Mouse (Mus musculus) hindbrain, embryonic 11.5 days (tissue): ENCODE results near the gene Lgals3bp. TPM values are rescaled to one million over a fixed set of nuclear protein-coding genes. Genes with fewer than 3 reads are reported as not detected.
A peak's percentile ranks its signal among the peaks of the same experiment; 100 is the strongest.

ENCODE experiments used
- ATAC-seq: fragments of 200-750 bp; cut with Nextera tagmentation; 2 replicates; pipeline ENCODE4 v1.8.0; 2017; ENCODE audit warnings: mild to moderate bottlenecking, moderate TSS enrichment, moderate library complexity; ENCODE audit not compliant: low FRiP score
- DNase-seq: peaks from one replicate; pipeline ENCODE4 v3.0.0-alpha.2; 2015; ENCODE audit warnings: low spot score
- H3K27ac ChIP-seq: fragments of 300-500 bp; sonication (generic); 2 replicates; pipeline ENCODE4 v1.5.1; 2014; ENCODE audit warnings: mild to moderate bottlenecking, low read depth, low read length
- H3K27me3 ChIP-seq: fragments of 300-500 bp; sonication (generic); 2 replicates; pipeline ENCODE4 v1.6.1; 2014; ENCODE audit warnings: mild to moderate bottlenecking, low read length, moderate library complexity, mixed read lengths; ENCODE audit not compliant: control insufficient read depth, insufficient read depth
- H3K36me3 ChIP-seq: fragments of 300-500 bp; sonication (generic); 2 replicates; pipeline ENCODE4 v1.6.1; 2014; ENCODE audit warnings: mild to moderate bottlenecking, low read length, moderate library complexity, mixed read lengths; ENCODE audit not compliant: control insufficient read depth, insufficient read depth
- H3K4me1 ChIP-seq: fragments of 300-500 bp; sonication (generic); replicated peaks from 2 replicates; pipeline ENCODE4 v1.6.1; 2014; ENCODE audit warnings: low read length, mixed read lengths; ENCODE audit not compliant: control insufficient read depth, insufficient read depth
- H3K4me2 ChIP-seq: fragments of 300-500 bp; sonication (generic); replicated peaks from 2 replicates; pipeline ENCODE4 v1.6.1; 2014; ENCODE audit warnings: mild to moderate bottlenecking, low read depth, low read length
- H3K4me3 ChIP-seq: fragments of 300-500 bp; sonication (generic); 2 replicates; pipeline ENCODE4 v1.5.1; 2014; ENCODE audit warnings: low read depth, low read length
- H3K9ac ChIP-seq: fragments of 300-500 bp; sonication (generic); 2 replicates; pipeline ENCODE4 v1.6.1; 2014; ENCODE audit warnings: low read depth, low read length
- H3K9me3 ChIP-seq: fragments of 300-500 bp; sonication (generic); 2 replicates; pipeline ENCODE4 v1.6.1; 2016; ENCODE audit warnings: low read length; ENCODE audit not compliant: control insufficient read depth
- WGBS: fragments of 180-500 bp; shearing (Covaris S2); extraction: QIAGEN DNeasy Blood & Tissue Kit; methylation state at CpG from one replicate; pipeline ENCODE4 v1.1.7; 2014; 5-methylcytosine and 5-hydroxymethylcytosine counted together
- polyA plus RNA-seq: library from polyadenylated mRNA; unstranded; fragments of >200 nt; fragmentation: Nextera tagmentation; extraction: Ambion mirVana; gene quantifications from 2 replicates; pipeline ENCODE4 v1.2.1, GENCODE M21; 2014

The Lgals3bp gene
- polyA plus RNA-seq, 1 experiment from 2014 or later: 2.7 TPM

DNA sequence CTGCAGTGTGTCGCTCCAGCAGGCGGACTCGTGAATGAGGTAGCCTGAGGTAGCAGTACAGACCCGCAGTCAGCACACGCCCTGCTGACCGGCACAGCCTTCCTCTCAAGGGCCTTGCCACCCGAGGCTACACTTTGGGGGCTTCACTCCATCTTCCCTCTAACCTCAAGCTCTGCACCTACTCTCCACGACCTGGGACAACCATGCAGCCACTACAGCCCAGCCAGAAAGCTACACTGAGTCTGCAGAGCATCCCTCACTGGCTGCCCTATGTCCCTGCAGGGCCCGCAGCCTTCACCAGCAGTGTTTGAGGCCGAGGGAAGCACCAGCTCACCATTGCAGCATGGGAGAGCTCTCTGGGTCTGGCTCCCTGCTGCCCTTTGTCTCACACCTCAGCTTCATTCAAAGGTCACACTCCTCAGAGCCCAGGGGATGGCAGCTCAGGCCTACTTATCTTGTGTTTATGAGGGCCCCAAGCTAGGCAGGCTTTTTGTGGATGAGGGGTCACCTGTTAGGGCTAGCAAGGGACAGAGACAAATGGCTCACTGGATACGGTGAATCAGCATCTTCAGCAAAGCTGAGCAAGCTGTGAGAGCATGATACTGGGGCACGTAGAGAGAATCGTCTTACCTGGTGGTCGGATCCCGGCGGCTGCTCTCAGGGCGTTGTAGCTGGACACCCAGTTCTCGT lies 6.3 kb upstream of the Lgals3bp start:
- Histone ChIP-seq H3K9me3 (no peaks in the 10 kb centered on the region), H3K36me3 (0 out of 2 replicates have a peak, but pooled peaks cover 5% of the 10 kb centered on the region), H3K9ac (no peak overlapping the region), H3K4me3 (no peak overlapping the region), H3K4me2 (no peak overlapping the region), H3K27ac (no peak overlapping the region), H3K27me3 (no peaks in the 10 kb centered on the region), H3K4me1 (no peaks in the 10 kb centered on the region)
- DNase-seq (no peak), ATAC-seq (no peak)
- WGBS: 88% methylated on average over 18 of the region's 18 CpGs

DNA sequence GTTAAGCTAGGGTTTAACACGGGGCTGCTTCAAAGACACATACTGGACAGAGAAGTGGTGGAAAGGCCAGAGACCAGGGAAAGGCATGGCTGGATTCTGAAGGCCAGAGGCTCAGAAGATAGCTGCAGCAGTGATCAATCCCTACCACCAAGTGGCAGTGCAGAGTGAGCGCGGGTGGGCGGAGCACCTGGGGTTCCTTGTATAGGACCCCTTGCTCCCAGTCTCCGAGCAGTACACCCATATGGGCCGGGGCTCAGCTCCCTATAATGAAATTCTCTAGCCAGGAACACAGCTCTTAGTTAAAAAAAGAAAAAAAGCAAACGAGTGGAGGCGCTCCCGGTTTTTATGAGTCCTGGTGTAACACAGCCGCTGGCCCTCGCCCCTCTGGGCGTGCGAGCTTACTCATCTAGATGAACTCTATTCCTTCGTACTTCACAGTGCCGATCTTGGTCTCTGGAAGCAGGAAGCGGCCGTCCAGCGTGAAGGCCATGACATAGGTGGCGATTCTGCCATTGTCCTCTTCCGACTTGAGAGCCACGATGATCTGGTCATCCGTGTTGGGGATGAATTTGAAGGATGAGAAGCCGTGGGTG lies 5.5 kb upstream of the Lgals3bp start:
- Histone ChIP-seq H3K4me1 (no peaks in the 10 kb centered on the region), H3K4me2 (no peak overlapping the region), H3K27me3 (no peaks in the 10 kb centered on the region), H3K27ac (no peak overlapping the region), H3K9me3 (no peaks in the 10 kb centered on the region), H3K36me3 (0 out of 2 replicates have a peak, but pooled peaks cover 5% of the 10 kb centered on the region), H3K9ac (no peak overlapping the region), H3K4me3 (no peak overlapping the region)
- DNase-seq (no peak), ATAC-seq (no peak)
- WGBS: 80% methylated on average over 23 of the region's 23 CpGs

DNA sequence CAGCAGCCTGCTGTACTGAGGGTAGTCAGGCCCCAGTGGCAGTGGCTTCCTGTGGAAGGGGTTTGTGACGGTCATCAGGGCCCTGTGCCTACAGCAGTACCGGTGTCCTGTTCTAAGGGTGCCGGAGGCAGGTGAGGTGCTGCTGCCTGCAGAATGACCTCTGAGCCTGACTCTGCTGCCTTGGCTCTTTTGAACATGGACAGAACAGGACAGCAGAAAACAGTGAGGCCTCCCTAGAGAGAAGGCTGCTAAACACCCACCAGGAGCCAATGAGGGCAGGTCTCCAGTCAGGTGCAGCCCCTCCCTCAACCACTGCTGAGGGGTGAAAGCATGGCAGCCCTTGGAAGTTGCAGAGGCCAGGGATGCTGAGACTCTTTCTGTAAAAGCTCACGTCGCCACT lies 4.6 kb upstream of the Lgals3bp start:
- Histone ChIP-seq H3K9me3 (no peaks in the 10 kb centered on the region), H3K4me2 (no peak overlapping the region), H3K27ac (no peak overlapping the region), H3K4me3 (no peak overlapping the region), H3K4me1 (no peaks in the 10 kb centered on the region), H3K9ac (no peak overlapping the region; the same call in 1 of the 2 replicates), H3K36me3 (0 out of 2 replicates have a peak, but pooled peaks cover 5% of the 10 kb centered on the region), H3K27me3 (no peaks in the 10 kb centered on the region)
- WGBS: 89% methylated on average over 5 of the region's 5 CpGs
- DNase-seq (no peak), ATAC-seq (no peak)

DNA sequence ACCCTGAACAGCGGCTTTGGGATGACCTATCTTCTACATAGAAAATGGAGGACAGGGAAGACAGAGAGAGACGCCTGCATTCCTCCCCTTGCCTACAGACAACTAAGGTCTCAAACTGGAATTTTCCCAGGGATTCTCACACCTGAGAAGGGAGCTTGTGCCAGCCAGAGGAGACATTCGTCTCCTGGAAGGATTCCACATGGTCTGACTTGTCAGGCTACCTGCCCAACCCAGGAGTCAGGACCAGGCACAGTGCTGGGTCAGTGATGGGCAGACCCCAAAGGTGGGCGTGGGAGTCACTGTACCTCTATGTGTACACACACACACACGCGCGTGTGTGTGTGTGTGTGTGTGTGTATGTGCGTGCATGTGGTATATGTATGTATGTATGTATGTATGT lies 3.4 kb upstream of the Lgals3bp start:
- Histone ChIP-seq H3K27me3 (no peaks in the 10 kb centered on the region), H3K27ac (no peak overlapping the region), H3K36me3 (0 out of 2 replicates have a peak, but pooled peaks cover 5% of the 10 kb centered on the region), H3K4me2 (no peak overlapping the region), H3K9me3 (no peaks in the 10 kb centered on the region), H3K9ac (no peak overlapping the region), H3K4me3 (no peak overlapping the region), H3K4me1 (no peaks in the 10 kb centered on the region)
- no peak for DNase-seq
- whole genome bisulfite sequencing: 95% methylated on average over 8 of the region's 8 CpGs
- no peak for ATAC-seq

DNA sequence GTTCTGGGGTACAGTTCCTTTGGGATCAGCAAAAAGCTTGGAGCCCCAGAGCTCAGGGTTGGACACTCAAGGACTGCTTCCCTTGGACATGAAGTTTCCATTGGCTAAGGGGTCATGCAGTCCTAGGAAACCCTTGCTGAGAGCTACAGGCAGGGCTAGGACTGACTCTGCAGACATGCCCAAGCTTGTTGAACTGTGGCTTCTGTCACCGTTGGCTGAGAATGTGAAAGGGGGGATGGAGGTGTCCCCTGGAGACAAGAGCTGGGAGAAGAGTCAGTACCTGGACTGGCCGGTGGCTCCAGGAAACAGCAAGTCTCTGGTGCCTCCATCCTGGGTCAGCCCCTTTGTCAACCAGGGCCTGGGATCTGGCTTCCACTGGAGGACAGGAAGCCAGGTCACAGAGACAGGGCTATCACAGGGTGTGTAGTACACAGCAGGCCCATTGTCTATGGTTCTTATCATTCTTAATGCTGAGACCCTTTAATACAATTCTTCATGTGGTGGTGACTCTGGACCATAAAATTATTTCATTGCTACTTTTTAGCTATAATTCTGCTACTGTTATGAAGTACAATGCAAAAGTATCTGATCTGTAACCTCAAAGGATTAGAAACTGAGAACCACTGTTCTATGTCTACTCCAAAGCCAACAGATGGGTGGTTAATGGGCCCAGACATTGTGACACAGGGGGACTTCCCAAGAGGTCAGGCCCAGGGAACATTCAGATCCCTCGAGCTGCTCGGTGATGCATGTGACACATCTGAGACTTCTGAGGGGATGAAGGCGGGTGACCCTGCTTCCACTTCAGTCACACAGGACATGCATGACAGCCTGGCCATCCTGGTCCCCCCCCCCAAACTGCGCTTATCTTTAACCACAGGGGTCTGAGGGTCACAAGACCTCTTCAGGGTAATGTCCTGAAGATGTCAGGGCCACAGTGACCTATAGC lies 2.3 kb upstream of the Lgals3bp start:
- Histone ChIP-seq H3K36me3 (0 out of 2 replicates have a peak, but pooled peaks cover 5% of the 10 kb centered on the region), H3K27me3 (no peaks in the 10 kb centered on the region), H3K9me3 (no peaks in the 10 kb centered on the region), H3K4me3 (no peak overlapping the region), H3K9ac (no peak overlapping the region), H3K4me2 (no peak overlapping the region), H3K4me1 (no peaks in the 10 kb centered on the region), H3K27ac (no peak overlapping the region)
- DNase-seq: no peak
- no peak for ATAC-seq
- 70% methylated on average over 6 of the region's 6 CpGs for WGBS

DNA sequence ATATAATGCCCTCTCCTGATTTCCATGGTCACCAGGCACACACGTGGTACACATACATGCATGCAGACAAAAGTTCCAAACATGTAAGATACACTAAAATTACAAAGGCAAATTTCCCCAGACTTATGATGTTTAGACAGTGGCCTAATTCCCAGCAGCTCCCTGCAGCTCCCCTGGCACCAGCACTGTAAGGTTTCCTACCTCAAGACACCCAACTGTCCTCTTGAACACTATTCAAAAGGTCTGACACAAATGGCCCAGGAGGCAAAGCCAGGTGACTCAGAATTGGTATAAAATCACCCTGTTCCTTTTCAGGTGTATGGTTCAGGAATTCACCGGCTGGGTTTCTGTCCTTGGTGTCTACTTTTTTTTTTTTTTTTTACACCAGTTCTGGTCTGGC lies 1.3 kb upstream of the Lgals3bp start:
- no peak overlapping the region for H3K27ac ChIP-seq
- WGBS: 88% methylated on average over 2 of the region's 2 CpGs
- H3K9me3 ChIP-seq: no peaks in the 10 kb centered on the region
- H3K36me3 ChIP-seq: 0 out of 2 replicates have a peak, but pooled peaks cover 5% of the 10 kb centered on the region
- no peak overlapping the region for H3K4me3 ChIP-seq
- ATAC-seq: no peak
- H3K9ac ChIP-seq: no peak overlapping the region
- no peaks in the 10 kb centered on the region for H3K4me1 ChIP-seq
- H3K4me2 ChIP-seq: no peak overlapping the region
- DNase-seq: no peak
- H3K27me3 ChIP-seq: no peaks in the 10 kb centered on the region

DNA sequence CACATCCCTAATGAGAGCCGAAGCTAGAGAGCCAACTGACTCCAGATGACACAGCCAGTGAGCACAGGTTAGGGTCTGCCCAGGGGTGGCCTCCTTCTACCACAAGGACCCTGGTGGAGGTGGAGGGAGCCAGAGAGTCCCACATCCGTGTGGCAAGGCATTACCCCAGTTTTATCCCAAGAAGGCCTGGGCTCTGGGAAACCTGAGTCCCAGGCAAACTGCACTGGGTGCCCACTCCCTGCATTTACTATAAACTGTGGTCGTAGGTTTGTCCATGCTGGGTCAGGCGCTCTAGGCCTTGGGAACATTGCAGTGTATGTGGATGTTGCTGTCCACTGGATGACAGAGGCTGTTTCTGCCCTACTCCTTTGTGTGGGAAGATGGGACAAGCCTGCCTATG lies 697 bp downstream of the Lgals3bp start:
- WGBS: 83% methylated on average over 4 of the region's 4 CpGs
- Histone ChIP-seq H3K27me3 (no peaks in the 10 kb centered on the region), H3K4me3 (no peak overlapping the region), H3K9me3 (no peaks in the 10 kb centered on the region), H3K4me2 (no peak overlapping the region), H3K9ac (no peak overlapping the region), H3K27ac (no peak overlapping the region), H3K36me3 (no peaks in the 10 kb centered on the region), H3K4me1 (no peaks in the 10 kb centered on the region)
- no peak for ATAC-seq
- no peak for DNase-seq

DNA sequence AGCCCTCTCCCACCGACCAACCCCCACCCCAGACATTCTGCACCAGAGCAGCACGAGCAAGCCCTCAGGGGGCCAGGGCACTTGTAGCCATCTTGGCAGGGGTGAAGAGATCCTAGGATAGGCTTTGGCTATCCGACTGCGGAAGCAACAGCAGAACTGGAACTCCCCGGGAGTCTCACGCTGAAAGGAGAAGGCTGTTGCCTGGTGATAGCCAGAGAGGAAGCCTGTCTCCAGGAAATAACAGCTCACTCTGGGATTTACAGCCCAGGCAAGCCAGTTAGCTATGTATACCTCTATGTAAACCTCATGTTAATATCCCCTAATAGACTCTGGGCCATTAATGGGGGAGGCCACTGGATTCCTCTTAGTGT lies 1.3 kb downstream of the Lgals3bp start:
- 51% methylated on average over 6 of the region's 6 CpGs for WGBS
- Histone ChIP-seq H3K4me1 (no peaks in the 10 kb centered on the region), H3K9ac (no peak overlapping the region), H3K9me3 (no peaks in the 10 kb centered on the region), H3K4me3 (no peak overlapping the region), H3K27ac (0 out of 2 replicates have a peak overlapping the region, but pooled peaks have one; percentile 6), H3K36me3 (no peaks in the 10 kb centered on the region), H3K4me2 (no peak overlapping the region), H3K27me3 (no peaks in the 10 kb centered on the region)
- no peak for DNase-seq
- ATAC-seq: no peak
